Mouse (Mus musculus) stomach, postnatal 0 days (tissue): ENCODE data around the gene Actg2. TPM values are rescaled to one million over a fixed set of nuclear protein-coding genes. Genes with fewer than 3 reads are reported as not detected.
A peak's percentile ranks its signal among the peaks of the same experiment; 100 is the strongest.

ENCODE experiments used
- ATAC-seq: fragments of 200-750 bp; cut with Nextera tagmentation; 2 replicates; pipeline ENCODE4 v1.8.0; 2017; ENCODE audit not compliant: low FRiP score, low TSS enrichment
- DNase-seq: peaks from one replicate; pipeline ENCODE4 v3.0.0-alpha.2; 2016; ENCODE audit warnings: low spot score
- H3K27ac ChIP-seq: fragments of 300-500 bp; sonication (generic); replicated peaks from 2 replicates; pipeline ENCODE4 v1.5.1; 2014; ENCODE audit warnings: mild to moderate bottlenecking, control low read depth
- H3K27me3 ChIP-seq: fragments of 300-500 bp; sonication (generic); 2 replicates; pipeline ENCODE4 v1.6.1; 2014; ENCODE audit warnings: low read length; ENCODE audit not compliant: control insufficient read depth, insufficient read depth
- H3K36me3 ChIP-seq: fragments of 300-500 bp; sonication (generic); 2 replicates; pipeline ENCODE4 v1.6.1; 2014; ENCODE audit warnings: low read length, mixed read lengths; ENCODE audit not compliant: control insufficient read depth, insufficient read depth
- H3K4me1 ChIP-seq: fragments of 300-500 bp; sonication (generic); replicated peaks from 2 replicates; pipeline ENCODE4 v1.6.1; 2014; ENCODE audit warnings: antibody characterized with exemption; ENCODE audit not compliant: control insufficient read depth, insufficient read depth
- H3K4me2 ChIP-seq: fragments of 300-500 bp; sonication (generic); replicated peaks from 2 replicates; pipeline ENCODE4 v1.6.1; 2014; ENCODE audit warnings: low read depth, mild to moderate bottlenecking, control low read depth, moderate library complexity
- H3K4me3 ChIP-seq: fragments of 300-500 bp; sonication (generic); 2 replicates; pipeline ENCODE4 v1.5.1; 2014; ENCODE audit warnings: low read depth, low read length, control low read depth
- H3K9ac ChIP-seq: fragments of 300-500 bp; sonication (generic); 2 replicates; pipeline ENCODE4 v1.6.1; 2014; ENCODE audit warnings: mild to moderate bottlenecking, low read length, control low read depth, mixed read lengths
- H3K9me3 ChIP-seq: fragments of 300-500 bp; sonication (generic); 2 replicates; pipeline ENCODE4 v1.6.1; 2016; ENCODE audit warnings: low read length; ENCODE audit not compliant: control insufficient read depth
- CTCF ChIP-seq: IDR thresholded peaks from 2 replicates; pipeline ENCODE4 v1.5.1; 2016; ENCODE audit warnings: antibody characterized with exemption, low read depth, mild to moderate bottlenecking, moderate library complexity
- EP300 ChIP-seq: optimal IDR thresholded peaks from 2 replicates; pipeline ENCODE3; 2016; ENCODE audit warnings: antibody characterized with exemption
- WGBS: fragments of 180-500 bp; shearing (Covaris S2); extraction: QIAGEN DNeasy Blood & Tissue Kit; methylation state at CpG from one replicate; pipeline ENCODE4 v1.1.7; 2014; 5-methylcytosine and 5-hydroxymethylcytosine counted together
- polyA plus RNA-seq: library from polyadenylated mRNA; unstranded; fragments of >200 nt; fragmentation: Nextera tagmentation; extraction: Ambion mirVana; gene quantifications from 2 replicates; pipeline ENCODE4 v1.2.1, GENCODE M21; 2015

Gene Actg2
- polyA plus RNA-seq, 1 experiment from 2014 or later = 3,802 TPM

DNA sequence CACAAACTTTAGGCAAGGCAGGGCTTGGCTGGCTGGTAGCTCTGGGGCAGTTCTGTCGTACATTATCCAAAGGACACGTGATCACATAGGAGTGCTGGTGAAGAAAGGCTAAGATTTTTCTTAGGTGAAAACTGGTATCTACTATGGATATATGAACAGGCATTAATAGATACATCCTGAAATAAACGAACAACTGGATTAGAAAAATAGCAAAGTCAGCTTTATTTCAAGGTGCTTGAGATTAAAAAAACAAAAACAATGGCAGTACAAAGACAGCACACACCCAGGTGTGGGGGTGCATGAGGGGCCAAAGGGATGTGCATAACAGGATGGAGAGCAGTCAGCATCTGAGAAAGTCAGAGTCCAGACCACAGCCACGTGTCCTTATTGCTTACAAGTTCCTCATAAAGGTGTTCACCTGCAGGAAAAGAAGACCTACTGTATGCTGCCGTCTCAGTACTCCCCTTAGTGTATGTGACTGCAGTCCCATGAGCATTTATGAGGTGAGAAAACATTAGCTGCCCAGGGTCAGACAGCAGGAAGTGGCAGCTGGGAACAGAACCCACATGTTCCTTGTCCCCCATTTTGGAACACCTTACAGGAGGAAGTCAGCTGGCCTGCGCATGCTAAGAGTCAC, 55.9 kb downstream of the Actg2 start:
- Histone ChIP-seq H3K4me2 (no peak overlapping the region), H3K36me3 (peaks cover 19% of the 10 kb centered on the region), H3K9ac (no peak overlapping the region), H3K27ac (no peak overlapping the region), H3K9me3 (no peaks in the 10 kb centered on the region), H3K4me1 (no peaks in the 10 kb centered on the region), H3K4me3 (no peak overlapping the region), H3K27me3 (no peaks in the 10 kb centered on the region)
- 83% methylated on average over 6 of the region's 6 CpGs for WGBS
- TF ChIP-seq CTCF (no peak), EP300 (no peak)
- DNase-seq = no peak
- no peak for ATAC-seq

DNA sequence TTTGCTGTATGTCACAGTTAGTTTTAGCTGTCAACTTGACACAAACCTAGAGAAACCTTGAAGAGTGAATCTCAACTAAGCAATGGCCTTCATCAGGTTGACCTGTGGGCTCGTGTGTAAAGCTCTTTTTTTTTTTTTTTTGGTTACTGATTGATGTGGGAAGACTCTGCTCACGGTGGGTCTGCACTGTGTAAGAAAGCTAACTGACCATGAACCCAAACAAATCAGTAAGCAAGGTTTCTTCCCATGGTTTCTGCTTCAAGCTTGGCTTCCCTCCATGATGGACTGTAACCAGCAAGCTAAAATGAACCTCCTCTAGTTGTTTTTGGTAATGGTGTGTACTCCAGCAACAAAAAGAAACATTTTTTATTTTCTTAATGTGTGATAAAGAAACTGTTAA, 56.9 kb downstream of the Actg2 start:
- no peaks in the 10 kb centered on the region for H3K9me3 ChIP-seq
- DNase-seq (no peak), ATAC-seq (no peak)
- H3K27me3 ChIP-seq = no peaks in the 10 kb centered on the region
- H3K4me1 ChIP-seq = no peaks in the 10 kb centered on the region
- H3K36me3 ChIP-seq = peaks cover 14% of the 10 kb centered on the region
- H3K4me2 ChIP-seq = no peak overlapping the region
- TF ChIP-seq EP300 (no peak), CTCF (no peak)
- no peak overlapping the region for H3K27ac ChIP-seq
- no peak overlapping the region for H3K9ac ChIP-seq
- 59% methylated on average over 2 of the region's 2 CpGs for WGBS
- H3K4me3 ChIP-seq = no peak overlapping the region

DNA sequence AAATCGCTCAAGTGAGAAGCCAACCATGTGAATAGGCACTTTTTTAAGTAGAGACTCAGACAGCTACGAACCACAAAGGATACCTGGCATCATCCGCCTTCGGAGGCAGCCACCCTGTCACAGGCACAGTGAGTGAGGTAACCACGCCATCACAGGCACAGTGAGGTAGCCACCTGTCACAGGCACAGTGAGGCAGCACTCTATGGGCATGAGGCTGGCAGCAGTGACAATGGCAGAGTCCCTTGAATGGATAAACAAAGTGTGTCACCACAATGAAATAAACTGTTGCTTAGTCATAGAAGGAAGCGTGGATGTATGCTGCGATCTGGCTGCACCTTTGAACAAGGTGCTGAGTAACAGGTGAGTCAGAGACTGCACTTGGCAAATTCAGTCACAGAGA, 57.4 kb downstream of the Actg2 start:
- Histone ChIP-seq H3K4me3 (no peak overlapping the region), H3K27me3 (no peaks in the 10 kb centered on the region), H3K9ac (no peak overlapping the region), H3K4me1 (no peaks in the 10 kb centered on the region), H3K27ac (no peak overlapping the region), H3K36me3 (peaks cover 10% of the 10 kb centered on the region), H3K4me2 (no peak overlapping the region), H3K9me3 (no peaks in the 10 kb centered on the region)
- ATAC-seq (peak; percentile 88), DNase-seq (no peak)
- no peak for TF ChIP-seq CTCF
- no peak for TF ChIP-seq EP300
- 77% methylated on average over 7 of the region's 7 CpGs for WGBS

DNA sequence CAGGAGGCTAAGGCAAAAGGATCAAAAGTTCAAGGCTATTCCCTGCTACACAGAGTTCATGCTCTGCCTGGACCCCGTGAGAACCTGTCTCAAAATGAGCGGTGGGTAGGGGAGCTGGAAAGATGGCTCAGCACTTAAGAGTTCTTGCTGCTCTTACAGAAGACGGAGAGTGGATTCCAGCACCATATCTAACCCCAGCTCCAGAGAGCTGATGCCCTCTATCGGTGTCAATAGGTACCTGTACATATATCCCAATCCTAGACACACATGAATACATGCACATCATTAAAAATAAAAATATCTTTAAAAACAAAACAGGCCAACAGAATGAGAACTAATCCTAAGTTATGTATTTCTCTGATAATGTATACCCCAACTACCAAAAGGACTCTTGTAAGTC, 57.8 kb downstream of the Actg2 start:
- no peaks in the 10 kb centered on the region for H3K27me3 ChIP-seq
- H3K36me3 ChIP-seq = peaks cover 10% of the 10 kb centered on the region
- 68% methylated on average over 4 of the region's 4 CpGs for WGBS
- TF ChIP-seq EP300 (no peak), CTCF (peak; percentile 58)
- H3K9ac ChIP-seq = no peak overlapping the region
- no peaks in the 10 kb centered on the region for H3K4me1 ChIP-seq
- no peaks in the 10 kb centered on the region for H3K9me3 ChIP-seq
- DNase-seq (no peak), ATAC-seq (no peak)
- H3K4me2 ChIP-seq = no peak overlapping the region
- H3K4me3 ChIP-seq = no peak overlapping the region
- no peak overlapping the region for H3K27ac ChIP-seq

DNA sequence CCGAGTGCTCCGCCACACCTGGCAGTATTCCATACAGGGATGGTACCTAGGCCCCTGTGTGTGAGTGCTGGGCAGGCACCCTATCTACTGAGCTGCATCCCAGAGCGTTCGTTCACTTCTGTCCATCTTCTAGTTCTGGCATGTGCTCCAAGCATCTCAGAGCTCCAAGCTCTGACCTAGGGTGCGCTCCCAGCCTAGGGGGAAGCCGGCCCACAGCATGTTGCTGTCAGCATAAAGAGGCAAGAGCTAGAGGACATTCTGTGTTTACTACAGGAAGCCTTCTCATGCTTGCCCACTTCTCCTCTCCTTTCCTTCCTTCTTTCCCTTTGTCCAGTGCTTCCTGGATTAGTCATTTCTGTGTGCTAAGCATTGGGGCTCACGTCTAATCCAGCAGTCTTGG, 60.6 kb downstream of the Actg2 start:
- DNase-seq (no peak), ATAC-seq (no peak)
- WGBS = 67% methylated on average over 7 of the region's 7 CpGs
- Histone ChIP-seq H3K4me3 (no peak overlapping the region), H3K27me3 (no peaks in the 10 kb centered on the region), H3K9me3 (no peaks in the 10 kb centered on the region), H3K36me3 (peaks cover 8% of the 10 kb centered on the region; the same call in 1 of the 2 replicates), H3K27ac (no peak overlapping the region), H3K9ac (no peak overlapping the region), H3K4me2 (no peak overlapping the region), H3K4me1 (no peaks in the 10 kb centered on the region)
- TF ChIP-seq EP300 (no peak), CTCF (no peak)

DNA sequence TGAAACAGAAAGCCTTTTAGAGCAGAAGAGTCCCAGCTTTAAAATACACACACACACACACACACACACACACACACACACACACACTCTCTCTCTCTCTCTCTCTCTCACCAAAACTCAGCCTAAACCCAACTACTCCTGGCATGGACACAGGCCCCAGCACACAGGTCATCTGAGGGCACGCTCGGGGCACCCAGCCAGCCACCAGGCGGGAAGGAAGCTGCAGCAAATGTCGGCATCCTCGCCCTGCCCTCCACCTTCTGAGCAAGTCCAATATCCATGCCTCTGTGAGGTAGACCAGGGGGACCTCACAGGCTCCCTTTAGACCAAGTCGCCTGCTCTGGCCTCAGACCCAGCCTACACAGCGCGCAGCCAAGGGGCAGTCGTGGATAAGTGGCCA, 62.8 kb downstream of the Actg2 start:
- ATAC-seq = no peak
- H3K36me3 ChIP-seq = no peaks in the 10 kb centered on the region; the same call in 1 of the 2 replicates
- H3K4me1 ChIP-seq = no peaks in the 10 kb centered on the region
- no peak overlapping the region for H3K27ac ChIP-seq
- H3K4me3 ChIP-seq = no peak overlapping the region
- no peak overlapping the region for H3K9ac ChIP-seq
- no peaks in the 10 kb centered on the region for H3K9me3 ChIP-seq
- H3K27me3 ChIP-seq = no peaks in the 10 kb centered on the region
- WGBS = 75% methylated on average over 9 of the region's 9 CpGs
- no peak for TF ChIP-seq CTCF
- no peak for TF ChIP-seq EP300
- DNase-seq = no peak
- H3K4me2 ChIP-seq = no peak overlapping the region
